Mouse (Mus musculus): ENCODE results near the gene Cd300lg.

DNA sequence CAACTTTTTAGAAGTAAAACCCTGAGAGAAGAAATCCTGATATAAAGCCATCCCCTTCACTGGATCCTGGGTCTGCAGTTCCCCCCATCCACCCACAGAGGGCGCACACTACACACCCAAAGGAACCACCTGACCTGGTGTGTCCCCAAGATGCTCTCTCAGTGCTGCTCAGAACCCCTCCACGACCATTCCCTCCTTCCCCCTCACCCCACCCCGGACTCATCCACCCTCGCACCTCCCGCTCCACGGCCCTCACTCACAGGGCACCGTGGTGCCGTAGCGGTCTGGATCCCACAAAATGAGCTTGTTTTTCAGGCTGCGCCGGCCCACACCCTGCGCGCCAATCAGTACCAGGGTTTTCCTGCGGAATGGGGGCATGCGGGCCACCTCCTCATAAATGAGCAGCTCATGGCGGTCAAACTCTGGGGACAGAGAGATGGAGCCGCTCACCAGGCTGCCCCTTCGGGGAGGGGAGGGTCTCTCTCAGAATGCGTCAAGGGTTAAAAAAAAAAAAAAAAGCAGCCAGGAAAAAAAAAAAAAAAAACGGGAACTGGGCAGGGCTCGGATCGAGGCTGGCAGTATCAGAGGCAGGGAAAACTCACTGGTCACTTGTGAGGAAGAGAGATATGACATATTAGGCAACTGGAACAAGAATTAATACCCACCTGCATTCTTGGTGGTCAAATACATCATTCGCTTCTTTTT lies 20.1 kb downstream of the Cd300lg start:
- TF ChIP-seq POLR2A (IDR thresholded peaks at IDR 0.05; ENCODE audit: borderline replicate concordance, low read depth, low read length) (no peak), CTCF (IDR thresholded peaks at IDR 0.05; ENCODE audit: low read depth, low read length) (peak; percentile 64)
